Mouse (Mus musculus) midbrain, embryonic 16.5 days (tissue): Measurements from ENCODE around the gene Zbtb37. TPM values are rescaled to one million over a fixed set of nuclear protein-coding genes. Genes with fewer than 3 reads are reported as not detected.

Experiments used
- ATAC-seq: fragments of 200-750 bp; cut with Nextera tagmentation; 2 replicates; pipeline ENCODE4 v1.8.0; 2017; ENCODE audit warnings: moderate TSS enrichment
- H3K27ac ChIP-seq: fragments of 300-500 bp; sonication (generic); 2 replicates; pipeline ENCODE4 v1.5.1; 2014; ENCODE audit warnings: mild to moderate bottlenecking, low read length, mixed read lengths
- H3K27me3 ChIP-seq: fragments of 300-500 bp; sonication (generic); 2 replicates; pipeline ENCODE4 v1.6.1; 2014; ENCODE audit warnings: low read depth, low read length, mixed read lengths; ENCODE audit not compliant: control insufficient read depth, insufficient read depth
- H3K36me3 ChIP-seq: fragments of 300-500 bp; sonication (generic); 2 replicates; pipeline ENCODE4 v1.6.1; 2014; ENCODE audit warnings: mild to moderate bottlenecking, low read length, moderate library complexity, mixed read lengths; ENCODE audit not compliant: control insufficient read depth, insufficient read depth
- H3K4me1 ChIP-seq: fragments of 300-500 bp; sonication (generic); 2 replicates; pipeline ENCODE4 v1.6.1; 2014; ENCODE audit warnings: mild to moderate bottlenecking, low read length, mixed read lengths; ENCODE audit not compliant: control insufficient read depth, insufficient read depth
- H3K4me2 ChIP-seq: fragments of 300-500 bp; sonication (generic); 2 replicates; pipeline ENCODE4 v1.6.1; 2014; ENCODE audit warnings: mild to moderate bottlenecking, low read length, mixed read lengths
- H3K4me3 ChIP-seq: fragments of 300-500 bp; sonication (generic); 2 replicates; pipeline ENCODE4 v1.5.1; 2014; ENCODE audit warnings: low read depth, mild to moderate bottlenecking, low read length, moderate library complexity, mixed read lengths
- H3K9ac ChIP-seq: fragments of 300-500 bp; sonication (generic); 2 replicates; pipeline ENCODE4 v1.6.1; 2014; ENCODE audit warnings: low read depth, low read length, mixed read lengths
- H3K9me3 ChIP-seq: fragments of 300-500 bp; sonication (generic); replicated peaks from 2 replicates; pipeline ENCODE4 v1.6.1; 2014; ENCODE audit warnings: mild to moderate bottlenecking, low read length, mixed read lengths; ENCODE audit not compliant: control insufficient read depth, poor library complexity, severe bottlenecking
- WGBS: fragments of 180-500 bp; shearing (Covaris S2); extraction: QIAGEN DNeasy Blood & Tissue Kit; methylation state at CpG from one replicate; pipeline ENCODE4 v1.1.7; 2014; 5-methylcytosine and 5-hydroxymethylcytosine counted together
- polyA plus RNA-seq: library from polyadenylated mRNA; unstranded; fragments of >200 nt; fragmentation: Nextera tagmentation; extraction: Ambion mirVana; gene quantifications from 2 replicates; pipeline ENCODE4 v1.2.1, GENCODE M21; 2015

Gene Zbtb37
- polyA plus RNA-seq, 1 experiment from 2014 or later: 15.8 TPM

DNA sequence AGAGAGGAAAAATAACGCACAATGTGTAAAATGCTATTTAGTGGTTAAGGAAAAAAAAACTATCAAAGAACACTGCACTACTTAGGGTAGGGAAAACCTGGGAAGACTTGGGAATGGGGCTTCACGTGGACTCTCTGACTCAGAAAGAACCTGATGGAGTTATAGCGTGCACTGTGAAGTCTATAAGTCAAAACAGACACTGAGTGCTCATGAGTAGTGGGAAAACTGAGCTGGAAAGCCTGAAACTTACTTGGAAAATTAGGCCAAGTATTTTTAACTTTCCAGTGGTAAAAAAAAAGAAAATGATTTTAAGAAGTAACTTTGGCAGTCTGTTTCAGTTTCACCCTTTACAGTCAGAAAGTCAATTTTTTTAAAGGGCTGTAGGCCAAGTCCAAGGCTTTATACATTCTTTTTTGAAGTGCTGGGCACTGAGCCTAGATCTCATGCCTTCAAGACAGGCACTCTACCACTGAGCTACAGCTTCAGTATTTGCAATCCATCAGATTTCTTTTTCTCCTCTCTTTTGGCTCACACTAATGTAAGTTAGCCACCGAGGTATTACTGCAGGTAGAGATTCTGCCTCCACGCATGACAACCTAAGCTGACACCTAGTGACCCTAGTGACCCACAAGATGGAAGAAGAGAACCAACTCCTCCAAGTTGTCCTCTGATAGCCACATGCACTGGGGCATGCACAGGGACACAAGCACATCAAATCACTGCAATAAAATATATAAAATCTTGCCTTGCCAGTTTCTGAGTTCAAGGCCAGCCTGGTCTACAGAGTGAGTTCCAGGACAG, 9.0 kb downstream of the Zbtb37 start:
- no peak for ATAC-seq
- Histone ChIP-seq H3K4me3 (no peak overlapping the region), H3K9me3 (no peaks in the 10 kb centered on the region), H3K27me3 (no peaks in the 10 kb centered on the region), H3K27ac (no peak overlapping the region), H3K9ac (no peak overlapping the region), H3K4me2 (no peak overlapping the region), H3K36me3 (peaks cover 6% of the 10 kb centered on the region; the same call in 1 of the 2 replicates), H3K4me1 (peaks cover 3% of the 10 kb centered on the region)
- 94% methylated on average over 5 of the region's 5 CpGs for WGBS

DNA sequence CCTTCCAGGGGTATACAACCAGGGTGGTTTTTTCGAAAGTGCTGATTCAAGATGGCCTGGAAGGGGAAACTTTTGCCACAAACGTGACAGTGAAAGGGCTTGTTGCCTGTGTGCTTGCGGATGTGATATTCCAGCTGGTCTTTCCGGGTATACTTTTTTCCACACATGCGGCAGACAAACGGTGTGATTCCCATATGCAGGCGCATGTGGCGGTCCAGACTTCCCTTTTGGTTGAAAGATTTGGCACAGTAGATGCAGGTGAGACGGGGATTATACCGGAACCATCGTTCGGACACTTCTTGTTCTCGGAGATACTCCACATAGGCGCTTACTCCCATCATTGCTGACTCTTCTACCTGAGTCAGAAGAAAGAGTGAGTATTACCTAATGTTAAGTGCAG, 14.6 kb downstream of the Zbtb37 start:
- H3K4me2 ChIP-seq: no peak overlapping the region
- no peaks in the 10 kb centered on the region for H3K27me3 ChIP-seq
- H3K9ac ChIP-seq: no peak overlapping the region
- ATAC-seq: no peak
- no peaks in the 10 kb centered on the region for H3K4me1 ChIP-seq
- peaks cover 20% of the 10 kb centered on the region for H3K36me3 ChIP-seq
- H3K4me3 ChIP-seq: no peak overlapping the region
- no peak overlapping the region for H3K27ac ChIP-seq
- 97% methylated on average over 14 of the region's 14 CpGs for WGBS
- no peaks in the 10 kb centered on the region for H3K9me3 ChIP-seq

DNA sequence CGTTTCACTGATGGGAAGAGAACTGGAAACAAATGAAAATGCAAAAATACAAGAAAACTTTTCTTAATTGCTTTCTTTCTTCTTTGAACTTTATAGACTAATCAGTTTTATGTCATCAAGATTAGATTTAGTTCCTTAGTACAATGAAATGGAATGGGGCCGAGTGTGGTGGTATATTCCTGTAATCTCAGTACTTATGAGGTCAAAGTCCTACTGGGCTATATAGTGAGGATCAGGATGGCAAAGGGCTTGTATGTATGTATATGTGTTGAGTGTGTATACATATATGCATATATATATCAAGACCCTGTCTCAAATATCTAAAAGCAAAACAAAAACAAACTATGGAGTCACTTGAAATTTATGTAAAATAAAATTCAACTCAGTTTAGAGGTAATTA, 18.3 kb downstream of the Zbtb37 start:
- Histone ChIP-seq H3K27ac (no peak overlapping the region), H3K4me1 (no peaks in the 10 kb centered on the region), H3K9ac (no peak overlapping the region), H3K27me3 (no peaks in the 10 kb centered on the region), H3K4me3 (no peak overlapping the region), H3K4me2 (no peak overlapping the region), H3K36me3 (peaks cover 25% of the 10 kb centered on the region), H3K9me3 (no peaks in the 10 kb centered on the region)
- WGBS: 89% methylated on average over 2 of the region's 2 CpGs
- ATAC-seq: no peak

- Histone ChIP-seq H3K4me2 (no peak overlapping the region), H3K9me3 (no peaks in the 10 kb centered on the region), H3K27ac (no peak overlapping the region), H3K36me3 (peaks cover 7% of the 10 kb centered on the region; the same call in 1 of the 2 replicates), H3K9ac (no peak overlapping the region), H3K4me3 (no peak overlapping the region), H3K27me3 (no peaks in the 10 kb centered on the region), H3K4me1 (no peaks in the 10 kb centered on the region)
- ATAC-seq: no peak
- WGBS: 93% methylated on average over 4 of the region's 4 CpGs
Measured at GRCm38 (mm10) chr1:161010436-161010835, 24.2 kb downstream of the Zbtb37 start.

- H3K4me3 ChIP-seq: no peak overlapping the region
- no peak for ATAC-seq
- H3K27me3 ChIP-seq: no peaks in the 10 kb centered on the region
- peaks cover 11% of the 10 kb centered on the region; the same call in 1 of the 2 replicates for H3K36me3 ChIP-seq
- H3K4me1 ChIP-seq: no peaks in the 10 kb centered on the region
- H3K4me2 ChIP-seq: no peak overlapping the region
- no peak overlapping the region for H3K9ac ChIP-seq
- WGBS: 91% methylated on average over 2 of the region's 2 CpGs
- no peak overlapping the region for H3K27ac ChIP-seq
- no peaks in the 10 kb centered on the region for H3K9me3 ChIP-seq
Measured at GRCm38 (mm10) chr1:161008038-161008437, 26.6 kb downstream of the Zbtb37 start.

GRCm38 (mm10) chr1:161006471-161006870, 28.2 kb downstream of the Zbtb37 start:
- Histone ChIP-seq H3K4me3 (no peak overlapping the region), H3K4me2 (no peak overlapping the region), H3K9ac (no peak overlapping the region), H3K27ac (no peak overlapping the region), H3K36me3 (peaks cover 6% of the 10 kb centered on the region; the same call in 1 of the 2 replicates), H3K4me1 (no peaks in the 10 kb centered on the region), H3K9me3 (no peaks in the 10 kb centered on the region), H3K27me3 (no peaks in the 10 kb centered on the region)
- WGBS: 80% methylated on average over 5 of the region's 5 CpGs
- no peak for ATAC-seq

DNA sequence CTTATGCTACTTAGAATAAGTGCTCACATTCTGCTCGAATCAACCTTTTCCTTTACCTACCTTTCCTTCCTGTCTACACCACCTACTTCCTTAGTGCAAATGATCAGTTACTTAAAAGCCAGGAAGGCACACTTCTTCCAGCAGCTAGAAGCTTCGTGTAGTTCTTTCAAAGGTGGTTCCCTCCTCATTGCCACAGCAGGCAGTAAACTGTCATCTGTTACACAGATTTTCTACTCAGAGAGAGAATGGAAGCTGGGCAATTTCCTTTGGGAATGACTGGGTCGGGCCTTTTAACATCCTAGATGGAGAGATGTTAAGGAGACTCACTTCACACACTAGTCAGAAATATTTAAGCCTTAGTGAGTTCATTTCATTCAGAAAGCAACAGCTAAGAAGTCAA, 29.1 kb downstream of the Zbtb37 start:
- no peaks in the 10 kb centered on the region for H3K4me1 ChIP-seq

GRCm38 (mm10) chr1:161004942-161005341, 29.7 kb downstream of the Zbtb37 start:
- no peak for ATAC-seq
- Histone ChIP-seq H3K9me3 (no peaks in the 10 kb centered on the region), H3K27ac (no peak overlapping the region), H3K4me3 (no peak overlapping the region), H3K36me3 (peaks cover 4% of the 10 kb centered on the region; the same call in 1 of the 2 replicates), H3K9ac (no peak overlapping the region), H3K4me1 (no peaks in the 10 kb centered on the region), H3K4me2 (no peak overlapping the region), H3K27me3 (no peaks in the 10 kb centered on the region)
- WGBS: 74% methylated on average over 4 of the region's 4 CpGs

More for the DNA sequence above, 29.1 kb downstream of the Zbtb37 start:
- Histone ChIP-seq H3K27ac (no peak overlapping the region), H3K4me2 (no peak overlapping the region), H3K4me3 (no peak overlapping the region), H3K9me3 (no peaks in the 10 kb centered on the region), H3K9ac (no peak overlapping the region), H3K36me3 (peaks cover 4% of the 10 kb centered on the region; the same call in 1 of the 2 replicates), H3K27me3 (no peaks in the 10 kb centered on the region)
- 79% methylated on average over 3 of the region's 3 CpGs for WGBS
- ATAC-seq: no peak

DNA sequence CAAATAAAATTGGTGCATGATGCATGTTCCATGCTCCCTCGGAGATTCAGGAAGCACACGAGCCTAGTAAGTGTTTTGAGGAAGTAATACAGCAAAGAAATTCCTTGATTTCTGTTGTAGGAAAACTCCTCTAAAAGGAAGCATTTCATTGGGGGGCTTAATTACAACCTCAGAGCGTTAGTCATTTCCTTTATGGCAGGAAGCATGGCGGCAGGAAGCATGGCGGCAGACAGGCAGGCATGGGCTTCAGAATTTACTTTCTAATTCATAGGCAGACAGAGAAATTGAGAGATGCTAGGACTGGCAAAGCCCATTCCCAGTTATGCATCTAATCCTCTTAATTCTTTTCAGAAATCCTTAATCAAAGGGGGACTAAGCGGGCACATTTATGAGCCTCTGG, 40.8 kb downstream of the Zbtb37 start:
- Histone ChIP-seq H3K4me3 (no peak overlapping the region), H3K9me3 (no peaks in the 10 kb centered on the region), H3K9ac (no peak overlapping the region), H3K27me3 (no peaks in the 10 kb centered on the region), H3K27ac (no peak overlapping the region), H3K4me1 (no peaks in the 10 kb centered on the region), H3K4me2 (no peak overlapping the region), H3K36me3 (no peaks in the 10 kb centered on the region)
- 64% methylated on average over 6 of the region's 6 CpGs for WGBS
- no peak for ATAC-seq
